Mouse (Mus musculus) adipocyte (in vitro differentiated cells): ENCODE data around the gene Cfap299.
"Not testable (repeated sequence)": the region's sequence is repeated elsewhere in the genome, so short reads cannot be mapped to it uniquely, and the experiment has no call there.

ENCODE experiments used
- DNase-seq: peaks from one replicate; pipeline ENCODE4 v3.0.0-alpha.2; 2016; ENCODE audit warnings: low spot score

Cfap299 gene

DNA sequence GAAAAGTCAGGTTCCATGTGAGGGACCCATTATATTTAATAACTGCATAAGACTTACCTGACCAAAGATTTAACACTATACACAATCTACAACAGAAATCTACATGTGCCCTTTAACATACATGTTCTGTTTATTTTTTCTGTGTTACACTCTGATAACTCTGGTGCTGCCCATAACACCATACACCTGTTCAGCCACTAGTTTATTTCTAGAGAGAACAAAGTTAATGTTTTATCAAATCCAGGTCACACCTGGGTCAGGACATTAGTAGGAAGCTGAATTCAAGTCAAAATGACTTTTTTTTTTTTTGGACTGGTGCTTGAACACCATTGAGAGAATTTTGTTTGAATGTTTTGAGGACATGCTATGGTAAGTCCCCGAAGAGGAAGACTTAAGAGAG lies 194.7 kb downstream of the Cfap299 start:
- DNase-seq = no peak

DNA sequence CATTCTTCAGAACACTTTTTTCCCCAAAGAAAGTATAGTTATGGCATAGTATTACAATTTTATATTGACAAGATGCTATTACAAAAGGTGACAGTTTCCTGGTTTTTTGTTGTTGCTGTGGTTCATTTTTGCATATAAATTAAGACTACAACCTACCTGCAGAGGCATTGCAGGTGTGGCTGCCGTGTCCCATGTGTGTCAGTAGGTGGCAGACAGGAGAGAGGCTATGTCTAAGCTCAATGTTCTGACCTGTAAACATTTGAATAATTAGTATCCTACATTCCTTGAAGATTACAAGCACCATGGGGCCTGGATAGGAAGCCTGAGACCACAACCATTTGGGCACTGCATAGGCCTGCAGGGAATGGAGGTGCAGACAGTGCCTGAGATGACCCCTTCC lies 212.2 kb downstream of the Cfap299 start:
- no peak for DNase-seq

DNA sequence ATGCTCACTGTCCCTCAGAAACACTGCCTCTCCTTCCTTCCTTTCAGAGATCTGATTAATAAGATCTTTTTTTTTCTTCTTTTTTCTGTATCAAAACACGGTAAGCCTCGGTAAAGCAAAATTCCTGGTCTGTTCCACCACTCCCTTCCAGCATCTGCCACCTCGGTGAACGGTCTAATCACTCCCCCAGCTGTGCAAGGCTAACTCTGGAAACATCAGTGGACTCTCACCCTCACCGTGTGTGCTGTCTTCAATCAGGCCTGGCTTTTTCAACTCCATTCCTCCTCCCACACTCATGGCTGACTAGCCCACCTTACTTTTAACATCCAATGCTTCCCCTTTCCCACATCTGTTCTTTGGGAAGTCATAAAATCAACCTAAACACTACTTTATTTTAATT lies 221.2 kb downstream of the Cfap299 start:
- no peak for DNase-seq

DNA sequence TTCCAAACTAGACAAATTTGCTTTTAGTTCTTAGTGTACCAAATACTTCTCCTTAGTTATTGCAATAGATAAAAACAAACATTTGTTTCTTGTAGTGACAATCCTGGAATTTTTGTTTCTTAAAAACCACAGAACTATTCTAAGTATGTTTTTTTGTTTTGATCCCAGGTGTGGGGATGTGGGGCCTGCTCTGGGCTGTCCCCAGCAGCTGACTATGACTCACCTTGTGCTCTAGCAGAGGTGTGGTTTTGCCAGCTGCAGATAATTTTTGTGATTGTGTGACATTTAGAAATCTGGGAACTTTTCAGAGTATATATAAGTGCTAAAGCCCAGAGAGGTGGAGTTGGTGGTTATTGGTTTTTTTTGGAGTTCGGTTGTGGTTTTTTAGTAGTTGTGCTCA lies 221.8 kb downstream of the Cfap299 start:
- DNase-seq = no peak

DNA sequence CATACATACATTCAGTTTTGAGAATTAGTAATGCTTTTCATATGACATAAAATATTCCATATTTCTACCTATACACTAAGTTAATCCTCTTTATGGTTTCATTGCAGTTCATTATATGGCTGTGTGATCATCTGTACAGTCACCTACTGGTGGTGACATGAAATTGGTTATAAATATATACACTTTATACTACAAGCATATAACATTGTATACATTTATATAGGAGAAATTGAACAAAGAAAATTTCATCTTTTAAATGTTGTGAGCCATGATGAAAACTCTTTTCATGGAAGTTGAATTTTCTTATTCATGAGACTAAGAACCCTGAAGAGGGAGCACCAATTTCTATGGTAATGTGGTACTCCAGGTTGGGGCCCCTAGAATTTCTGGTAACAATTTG lies 223.3 kb downstream of the Cfap299 start, which contains the start of gene Gm11111:
Gene Gm11111, plus strand, starts transcription at position 301 of the 400 bp plus-strand sequence.
- no peak for DNase-seq

DNA sequence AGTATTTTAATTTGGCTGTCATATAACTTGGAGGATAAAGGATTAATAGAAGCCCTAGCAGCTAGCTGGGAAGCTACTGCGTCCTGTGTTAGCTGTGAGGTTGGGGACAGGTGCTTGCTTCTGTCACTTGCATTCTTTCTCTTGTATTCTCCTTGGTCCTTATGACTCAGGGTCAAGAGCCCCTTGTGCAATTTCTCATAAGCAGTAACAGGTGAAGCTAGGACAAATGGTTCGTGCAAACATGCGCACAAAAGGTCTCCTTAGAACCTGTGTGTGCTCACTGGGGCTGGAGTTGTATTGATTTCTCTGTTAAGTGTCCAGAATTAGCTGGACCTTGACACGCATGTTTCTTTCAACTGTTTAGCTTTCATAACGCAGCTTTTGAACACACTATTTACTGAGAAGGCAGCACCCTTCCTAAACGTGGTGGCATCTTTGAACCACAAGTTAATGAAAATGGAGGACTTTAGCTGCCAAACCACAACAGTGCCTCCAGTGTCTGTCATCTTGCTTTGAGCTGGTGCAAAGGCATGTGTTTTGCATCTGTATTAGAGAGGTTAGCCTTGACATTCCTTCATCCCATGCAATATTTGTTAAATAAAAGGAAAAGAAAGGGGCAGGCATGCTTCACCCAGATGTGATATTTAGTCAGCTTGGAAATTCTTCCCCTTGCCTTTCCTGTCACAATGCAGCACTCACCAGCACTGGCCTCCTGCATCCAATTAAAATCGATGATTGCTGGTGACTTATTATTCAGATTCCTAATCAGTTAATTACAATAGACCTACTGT lies 223.9 kb downstream of the Cfap299 start:
- DNase-seq = no peak

DNA sequence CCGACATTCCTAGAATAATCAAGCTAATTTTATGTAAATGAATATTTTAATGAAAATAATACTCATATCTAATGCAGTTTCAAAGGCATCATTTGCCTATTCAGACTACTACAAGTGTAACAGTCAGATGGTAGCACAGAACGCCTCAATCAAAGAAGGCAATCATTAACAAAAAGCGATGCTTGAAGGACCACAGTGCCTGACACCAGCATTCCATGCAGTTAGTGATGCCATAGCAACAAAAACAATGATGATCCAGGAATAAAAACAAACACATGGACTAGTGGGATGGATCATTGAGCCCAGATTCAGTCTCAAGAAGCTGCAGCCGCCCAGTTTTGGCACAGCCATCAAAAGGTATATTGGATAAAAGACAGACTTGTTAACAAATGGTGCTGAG lies 232.2 kb downstream of the Cfap299 start:
- no peak for DNase-seq

DNA sequence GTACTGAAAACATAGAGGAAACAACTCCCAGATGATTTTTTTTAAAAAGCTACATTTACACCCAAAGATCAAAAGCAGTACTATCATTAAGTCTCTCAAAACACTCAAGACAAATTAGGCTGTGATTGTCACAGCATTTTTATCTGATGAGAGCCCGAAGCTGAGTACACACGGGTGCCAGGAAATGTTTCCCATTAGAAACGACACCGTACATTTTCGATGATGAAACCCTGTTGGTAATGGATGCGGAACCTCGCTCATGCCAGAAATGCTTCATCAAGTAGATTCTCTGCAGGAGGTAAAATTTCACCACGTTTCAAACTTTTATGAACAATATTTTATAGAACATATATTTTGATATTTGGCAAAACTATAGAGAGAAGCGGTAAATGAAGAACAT lies 233.7 kb downstream of the Cfap299 start:
- DNase-seq = no peak

DNA sequence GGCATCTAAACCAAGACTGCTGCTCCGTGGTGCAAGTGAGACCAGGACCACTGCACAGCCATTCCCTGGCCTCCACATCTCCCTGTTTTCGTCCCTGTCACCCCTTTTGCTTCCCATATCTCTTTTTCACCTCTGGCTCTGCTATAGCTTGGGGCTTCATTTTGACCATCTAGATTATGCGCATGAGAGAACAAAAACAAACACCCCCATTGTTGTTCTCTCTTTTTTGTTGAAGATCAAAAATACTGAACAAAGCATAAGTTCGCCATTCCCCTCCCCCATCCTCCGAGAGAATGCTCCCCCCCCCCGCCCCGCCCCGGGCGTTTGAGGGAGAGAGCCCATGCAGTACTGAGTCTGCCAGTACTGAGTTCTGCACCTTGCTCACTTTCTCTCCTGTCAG lies 234.7 kb downstream of the Cfap299 start:
- DNase-seq = no peak

DNA sequence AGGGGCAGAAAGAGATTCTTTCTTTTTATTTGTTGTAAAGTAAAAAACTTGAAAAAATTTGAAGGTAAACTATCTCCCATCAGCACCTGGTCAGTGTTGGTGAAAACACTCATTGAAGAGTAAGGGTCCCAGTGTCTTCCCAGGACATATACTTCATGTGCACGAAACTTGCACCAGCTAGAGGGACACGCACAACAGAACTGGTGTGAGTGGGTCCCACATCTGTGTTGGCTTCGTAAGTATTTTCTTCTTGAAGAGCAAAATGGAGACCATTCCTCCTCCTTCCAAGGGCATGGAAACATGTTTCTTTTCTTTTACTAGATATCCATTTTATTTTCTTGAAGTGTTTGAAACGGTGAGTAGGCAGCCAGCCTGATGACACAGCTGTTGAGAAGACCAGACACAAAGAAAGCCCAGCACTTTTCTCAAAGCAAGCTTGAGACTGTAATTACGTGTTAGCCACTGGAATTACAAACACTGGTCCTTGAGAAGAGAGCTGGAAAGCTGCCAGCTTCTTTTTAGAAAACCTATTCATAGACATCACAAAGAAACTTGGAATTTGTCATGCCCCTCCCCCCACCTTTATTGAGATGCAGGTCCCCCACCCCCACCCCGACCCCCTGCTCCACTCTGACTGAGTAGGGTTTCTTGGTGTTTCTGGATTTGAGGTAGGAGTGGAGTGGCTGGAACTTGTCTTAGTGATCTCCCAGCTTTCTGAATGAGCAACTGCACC lies 237.5 kb downstream of the Cfap299 start:
- DNase-seq = no peak

DNA sequence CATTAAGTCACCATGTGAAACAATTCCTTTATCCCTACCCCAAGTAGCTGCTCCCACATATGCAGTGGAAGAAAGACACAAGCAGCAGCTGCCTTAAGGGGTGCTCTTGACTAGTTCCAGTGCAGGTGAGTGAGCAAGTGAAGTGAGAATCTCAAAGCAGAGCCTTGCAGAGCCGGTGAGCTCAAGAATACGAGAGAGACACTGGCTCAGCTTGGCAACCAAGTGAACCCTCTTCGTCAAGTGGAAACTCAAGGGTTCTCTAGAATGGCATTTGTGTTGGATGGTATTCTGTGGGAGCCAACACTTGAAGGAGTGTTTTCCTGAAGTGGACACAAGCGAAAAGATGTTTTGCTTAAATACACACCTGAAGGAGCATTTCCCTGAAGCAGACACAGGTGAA lies 239.4 kb downstream of the Cfap299 start:
- DNase-seq = no peak

DNA sequence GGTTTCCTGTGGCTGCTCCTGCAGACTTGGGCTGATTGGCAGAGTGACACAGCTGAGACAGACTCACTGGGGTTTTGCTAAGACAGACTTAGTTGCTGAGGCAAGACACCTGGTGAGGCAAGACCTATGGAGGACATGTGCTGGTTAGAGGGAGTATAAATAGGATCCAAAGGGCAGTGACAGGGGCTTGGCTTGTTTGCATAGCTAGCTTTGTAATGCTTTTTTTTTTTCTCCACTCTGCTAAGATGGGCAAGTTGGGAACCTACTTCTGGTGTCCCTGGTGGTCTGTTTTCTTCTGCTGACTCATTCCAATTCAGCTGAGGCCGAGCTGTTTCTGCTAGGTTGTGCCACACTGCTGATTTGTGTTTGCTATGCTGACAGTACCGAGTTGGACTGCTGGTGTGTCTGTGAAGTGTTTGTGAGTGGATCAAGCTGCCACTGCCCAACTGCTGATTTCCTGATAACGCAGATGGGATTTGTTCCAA lies 240.0 kb downstream of the Cfap299 start:
- DNase-seq = no peak

DNA sequence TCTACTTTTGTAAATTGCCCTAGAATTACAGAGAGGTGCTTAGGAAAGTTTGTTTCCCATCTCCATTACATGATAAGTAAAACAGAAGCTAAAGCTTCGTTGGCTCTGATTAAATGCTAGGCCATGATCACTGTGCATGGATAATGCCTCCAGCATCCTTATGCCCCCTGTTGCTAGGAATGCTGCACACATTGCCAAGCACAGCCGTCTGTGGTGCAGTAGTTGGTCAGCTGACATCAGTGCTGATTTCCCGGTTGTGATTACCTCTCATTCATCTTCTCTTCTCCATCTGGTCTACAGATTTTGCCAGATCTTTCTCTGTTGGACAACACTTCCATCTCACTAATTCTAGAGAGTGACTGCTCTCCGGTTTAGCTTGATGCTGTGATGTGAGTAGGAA lies 243.3 kb downstream of the Cfap299 start:
- DNase-seq = no peak

DNA sequence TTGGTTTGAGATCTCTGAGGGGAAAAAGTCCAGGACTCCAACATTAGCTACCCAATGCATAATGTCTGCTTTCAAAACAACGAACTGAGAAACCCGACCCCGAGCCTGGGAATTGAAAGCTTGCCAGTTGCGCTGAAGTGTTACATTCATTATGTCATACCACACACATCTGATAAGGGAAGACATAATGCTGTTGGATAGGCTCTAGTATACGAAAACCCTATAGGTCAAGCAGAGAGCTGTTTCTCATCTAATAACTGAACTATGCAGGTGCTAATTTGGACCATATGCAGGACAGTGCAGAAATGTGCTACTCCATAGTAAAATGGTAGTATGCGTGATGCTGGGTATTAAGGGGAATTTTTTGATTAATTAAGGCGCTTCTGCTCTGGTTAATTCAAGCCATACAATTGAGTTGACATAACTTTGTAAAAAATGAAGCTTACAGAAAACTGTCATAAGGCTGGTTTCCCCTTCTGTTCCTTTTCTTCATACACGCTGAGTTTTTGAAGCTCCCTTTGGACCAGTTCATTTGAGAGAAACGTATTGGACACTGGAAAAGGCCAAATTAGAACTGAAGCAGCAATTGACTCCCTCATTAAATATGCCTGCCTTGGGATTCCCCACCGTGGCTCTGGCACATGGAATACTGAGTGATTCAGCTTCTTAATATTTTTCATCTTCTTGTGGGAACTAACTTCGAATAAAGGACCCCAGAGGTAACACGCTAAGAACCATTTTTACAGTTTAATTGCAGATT lies 245.8 kb downstream of the Cfap299 start:
- DNase-seq = no peak

DNA sequence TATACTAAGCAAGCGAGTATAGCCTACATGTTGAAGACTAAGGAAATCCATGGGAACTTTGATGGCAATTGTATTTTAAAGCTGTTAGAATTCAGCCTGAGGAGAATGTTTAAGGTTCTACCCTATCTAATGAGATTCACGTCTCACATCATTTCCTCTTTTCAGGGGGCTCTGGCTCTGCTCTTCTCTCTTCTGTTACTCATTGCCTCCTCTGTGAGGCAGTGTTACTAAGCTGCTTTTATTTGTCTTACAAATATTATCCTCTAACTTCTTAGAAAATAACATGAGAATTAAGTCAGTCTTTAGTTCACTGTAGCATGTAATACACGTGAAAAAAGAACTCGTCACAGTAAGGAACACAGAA lies 246.3 kb downstream of the Cfap299 start:
- DNase-seq = no peak

DNA sequence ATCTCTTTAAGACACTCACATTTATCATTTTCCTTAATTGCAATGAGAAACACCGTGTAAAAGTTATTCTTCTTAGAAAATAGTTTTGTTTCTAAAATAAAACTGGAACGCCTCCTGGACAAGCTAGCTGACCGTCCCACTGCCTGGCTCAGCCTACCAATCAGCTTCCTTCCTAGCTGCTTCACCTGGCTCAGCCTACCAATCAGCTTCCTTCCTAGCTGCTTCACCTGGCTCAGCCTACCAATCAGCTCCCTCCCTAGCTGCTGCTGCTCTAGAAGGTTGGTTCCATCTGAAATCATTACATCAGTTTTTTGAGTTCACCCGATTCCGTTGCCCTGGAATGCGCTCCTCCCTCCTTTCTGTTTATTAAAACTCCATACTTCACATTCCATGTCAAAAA lies 247.4 kb downstream of the Cfap299 start:
- not testable (repeated sequence) for DNase-seq

DNA sequence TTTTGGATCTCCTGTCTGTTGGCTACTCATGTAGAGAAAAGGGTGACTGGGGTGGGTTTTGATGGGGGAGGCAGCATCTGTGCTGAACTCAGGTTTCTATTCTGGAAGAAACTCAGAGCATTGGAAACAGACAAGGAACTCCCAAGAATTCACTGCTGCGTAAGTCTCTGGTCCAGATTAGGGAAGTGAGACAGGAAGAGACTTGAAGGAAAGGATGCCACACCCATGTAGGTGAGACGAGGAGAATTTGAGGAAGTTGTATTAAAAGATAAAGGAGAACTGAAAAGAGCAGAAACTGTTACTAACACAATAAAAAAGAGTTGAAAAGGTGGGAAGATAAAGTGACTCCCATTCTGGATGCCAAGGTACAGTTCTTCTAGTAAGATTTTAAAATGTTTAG lies 249.3 kb downstream of the Cfap299 start:
- no peak for DNase-seq

DNA sequence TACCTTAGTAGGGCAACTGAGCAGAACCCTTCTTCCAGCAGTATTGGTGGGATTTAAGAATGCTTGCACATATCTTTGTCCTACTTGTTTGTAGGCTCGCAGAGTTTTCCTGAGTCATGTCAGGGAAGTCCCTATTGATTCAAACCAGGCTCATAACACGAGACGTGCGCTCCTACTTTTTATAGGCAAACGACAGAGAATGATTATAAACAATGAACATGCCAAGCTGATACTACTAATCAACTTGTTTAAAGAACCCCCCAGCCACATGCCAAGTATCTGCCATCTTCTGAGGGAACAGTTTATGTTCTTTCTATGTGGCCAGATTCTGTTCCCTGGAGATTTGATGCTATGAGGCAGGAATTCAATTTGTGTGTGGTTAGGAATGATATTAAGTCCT lies 251.7 kb downstream of the Cfap299 start:
- DNase-seq = no peak

DNA sequence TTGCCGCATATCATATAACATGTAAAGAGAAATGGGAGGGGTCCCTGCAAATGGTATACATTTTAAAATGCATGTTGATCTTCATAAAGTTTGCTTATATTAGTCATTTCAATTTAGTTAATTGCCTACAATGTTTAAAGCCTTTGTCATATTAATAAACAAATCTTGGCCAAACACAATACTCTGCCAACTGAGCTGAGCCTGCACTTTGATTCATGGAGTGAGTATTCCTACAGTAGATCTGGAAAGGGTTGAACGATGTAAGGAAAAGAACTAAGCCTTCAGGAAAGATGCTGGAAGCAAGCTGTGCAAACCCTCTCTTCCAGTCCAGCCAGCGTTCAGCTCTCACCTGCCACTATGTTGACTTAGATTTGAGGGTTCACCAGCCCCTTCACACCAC lies 252.9 kb downstream of the Cfap299 start:
- DNase-seq = no peak

DNA sequence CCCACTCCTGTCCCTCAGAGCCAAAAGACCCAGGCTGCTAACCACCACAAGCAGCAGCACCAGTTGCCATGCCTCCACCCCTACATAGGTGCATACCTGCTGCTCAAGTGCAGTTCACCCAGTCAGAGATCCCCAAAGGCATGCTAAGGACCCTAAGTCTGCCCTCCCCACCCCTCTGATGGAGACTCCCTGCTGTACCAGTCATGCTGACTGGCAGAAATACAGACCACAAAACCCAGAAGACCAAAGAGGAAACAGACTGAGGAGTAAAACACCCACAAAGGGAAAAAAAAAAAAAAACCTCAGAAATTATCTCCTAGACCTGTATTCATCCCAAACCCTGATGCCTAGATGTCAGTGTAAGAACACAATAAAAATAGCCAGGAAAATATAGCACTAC lies 256.8 kb downstream of the Cfap299 start:
- no peak for DNase-seq

DNA sequence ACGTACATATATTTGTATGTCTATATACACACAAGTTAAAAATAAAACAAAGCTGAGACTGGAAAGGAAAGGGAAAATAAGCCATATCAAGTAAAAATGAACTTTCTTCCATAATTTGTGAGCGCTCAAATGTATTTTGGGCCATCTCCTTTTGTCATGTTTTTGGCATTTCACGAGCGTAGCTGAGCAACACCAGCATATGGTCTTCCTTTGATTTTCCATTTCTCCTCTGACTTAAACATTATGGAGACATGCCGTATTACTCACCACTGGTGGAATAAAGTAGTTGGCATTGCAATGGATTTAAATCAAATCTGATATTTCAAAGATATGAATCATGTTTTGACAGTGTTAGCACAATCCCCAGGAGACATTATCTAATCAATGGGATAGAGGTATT lies 284.4 kb downstream of the Cfap299 start:
- no peak for DNase-seq

DNA sequence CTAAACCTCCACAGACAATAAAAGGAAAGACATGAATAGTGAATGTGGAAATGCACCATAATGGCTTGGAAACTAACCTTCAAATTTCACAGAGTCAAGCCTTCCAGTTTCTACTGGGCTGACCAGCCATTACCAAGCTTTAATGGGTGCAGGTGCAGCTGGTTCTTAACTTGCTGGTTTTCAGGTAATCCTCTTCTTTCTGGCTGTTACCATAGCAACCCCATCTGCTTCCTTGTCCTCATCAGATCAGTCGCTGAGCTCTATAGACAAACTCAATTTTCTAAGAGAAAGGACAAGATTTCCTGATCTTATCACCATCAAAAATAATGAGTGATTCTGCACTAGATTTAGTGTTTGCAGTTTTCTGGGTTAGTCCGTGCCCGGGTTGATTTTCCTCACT lies 287.8 kb downstream of the Cfap299 start:
- DNase-seq = no peak

DNA sequence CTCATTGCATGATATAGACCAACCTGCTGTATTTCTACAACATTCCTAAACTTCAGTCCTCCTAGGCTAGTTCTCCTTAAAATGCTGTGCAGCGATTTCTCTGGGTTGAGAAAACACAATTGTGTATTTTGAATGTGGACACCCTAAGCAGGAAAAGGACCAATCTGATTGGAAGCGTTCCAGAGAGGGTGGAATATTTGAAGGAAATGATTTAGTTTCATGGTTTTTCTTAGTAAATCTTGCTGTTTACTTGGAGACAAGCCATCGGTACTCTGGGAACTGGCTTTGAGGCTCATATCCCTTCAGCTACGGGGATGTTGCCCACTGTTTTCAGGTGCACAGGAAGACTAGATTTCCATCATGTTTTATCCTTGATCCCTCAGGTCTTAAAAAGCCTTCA lies 288.3 kb downstream of the Cfap299 start:
- DNase-seq = no peak
